Mouse (Mus musculus): ENCODE results near the gene Dapk3. TPM values are rescaled to one million over a fixed set of nuclear protein-coding genes. Genes with fewer than 3 reads are reported as not detected.

Dapk3 gene
- 100 to 1,000 TPM in 1 of 2 experiments, 10 to 100 TPM in 1; 79.0 to 108 TPM for polyA plus RNA-seq (2017; shearing (Covaris generic))

DNA sequence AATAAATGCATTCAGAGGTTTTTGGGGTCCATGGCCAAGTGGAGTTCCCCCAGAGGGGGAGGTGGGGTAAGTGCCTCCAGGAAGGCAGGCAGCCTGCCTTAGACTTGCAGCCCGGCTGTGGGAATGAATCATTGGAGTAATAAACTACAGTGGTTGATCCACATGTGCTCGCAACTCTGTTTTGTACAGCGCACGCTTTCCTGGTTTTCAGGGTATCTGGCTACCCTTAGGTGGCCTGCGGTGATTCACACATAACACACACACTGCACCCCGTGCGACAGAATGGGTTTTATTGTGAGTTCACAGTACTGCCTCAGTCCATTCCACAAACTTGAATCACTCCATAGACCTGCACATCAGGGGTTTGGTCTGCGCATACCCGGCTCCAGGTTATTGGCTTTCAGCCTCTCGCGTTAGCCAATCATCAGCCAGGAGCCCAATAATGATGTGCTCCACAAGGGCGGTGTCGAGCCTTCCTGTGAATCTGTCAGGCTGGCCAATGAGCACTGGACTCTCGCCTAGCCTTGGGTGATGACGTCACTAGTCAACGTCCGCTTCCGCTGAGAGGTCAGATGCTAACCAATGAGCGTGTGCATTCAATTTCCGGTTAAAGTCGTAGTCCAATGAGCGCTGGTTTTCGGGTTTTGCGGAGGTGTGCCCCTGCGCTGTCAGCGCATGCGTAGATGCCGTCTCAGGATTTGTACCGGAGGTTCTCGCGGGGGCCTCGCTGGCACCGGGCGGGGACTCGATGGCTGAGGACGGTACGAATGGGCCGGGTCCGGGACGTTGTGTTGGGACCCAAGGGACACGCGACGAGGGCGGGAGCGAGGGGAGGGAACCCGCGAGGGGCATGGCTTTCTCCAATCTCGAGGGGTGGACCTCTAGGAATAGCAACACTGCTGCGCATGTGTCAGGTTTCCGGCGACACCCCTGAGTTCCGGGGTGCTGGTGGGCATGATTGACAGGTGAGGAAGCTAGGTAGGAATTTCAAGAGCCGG is at the start of gene Dapk3:
Gene Dapk3 (plus strand): TSS at position 670 of the 998 bp plus-strand sequence.

DNA sequence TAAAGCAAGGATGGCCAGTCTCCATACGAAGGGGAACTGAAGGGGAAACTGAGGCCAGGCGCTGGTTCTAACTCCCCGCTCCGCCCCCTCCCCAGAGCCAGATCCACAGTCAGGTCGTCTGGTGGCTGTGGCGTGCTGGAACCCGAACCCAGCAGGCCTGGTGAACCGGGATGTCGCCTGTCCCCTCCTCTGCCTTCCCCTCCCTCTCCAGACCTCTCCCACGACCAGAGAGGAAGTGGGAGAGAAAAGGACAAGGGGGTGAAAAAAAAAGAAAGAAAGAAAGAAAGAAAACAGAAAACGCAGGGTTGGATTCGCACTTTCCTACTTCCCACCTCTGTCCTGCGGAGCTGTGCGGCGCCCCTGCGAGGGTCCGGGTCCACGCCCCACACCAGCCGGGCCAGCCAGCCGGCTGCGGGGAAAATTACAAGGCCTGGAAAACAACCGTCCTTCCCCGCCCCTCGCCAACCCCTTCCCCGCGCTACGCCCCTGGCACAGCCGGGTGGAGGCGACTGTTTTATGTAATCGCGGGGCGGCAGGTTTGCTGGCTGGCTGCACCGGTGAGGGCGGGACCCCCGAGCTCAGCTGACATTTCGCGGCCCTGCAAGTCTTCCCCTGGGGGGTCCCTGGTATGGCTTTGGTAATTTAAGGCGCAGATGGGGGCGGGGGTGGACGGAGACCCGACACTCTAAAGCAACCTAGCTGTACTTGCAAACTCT is 47.7 kb upstream of the Dapk3 start, which contains the start of gene Zbtb7a:
Gene Zbtb7a (plus strand): TSS at position 255 of the 716 bp plus-strand sequence.

DNA sequence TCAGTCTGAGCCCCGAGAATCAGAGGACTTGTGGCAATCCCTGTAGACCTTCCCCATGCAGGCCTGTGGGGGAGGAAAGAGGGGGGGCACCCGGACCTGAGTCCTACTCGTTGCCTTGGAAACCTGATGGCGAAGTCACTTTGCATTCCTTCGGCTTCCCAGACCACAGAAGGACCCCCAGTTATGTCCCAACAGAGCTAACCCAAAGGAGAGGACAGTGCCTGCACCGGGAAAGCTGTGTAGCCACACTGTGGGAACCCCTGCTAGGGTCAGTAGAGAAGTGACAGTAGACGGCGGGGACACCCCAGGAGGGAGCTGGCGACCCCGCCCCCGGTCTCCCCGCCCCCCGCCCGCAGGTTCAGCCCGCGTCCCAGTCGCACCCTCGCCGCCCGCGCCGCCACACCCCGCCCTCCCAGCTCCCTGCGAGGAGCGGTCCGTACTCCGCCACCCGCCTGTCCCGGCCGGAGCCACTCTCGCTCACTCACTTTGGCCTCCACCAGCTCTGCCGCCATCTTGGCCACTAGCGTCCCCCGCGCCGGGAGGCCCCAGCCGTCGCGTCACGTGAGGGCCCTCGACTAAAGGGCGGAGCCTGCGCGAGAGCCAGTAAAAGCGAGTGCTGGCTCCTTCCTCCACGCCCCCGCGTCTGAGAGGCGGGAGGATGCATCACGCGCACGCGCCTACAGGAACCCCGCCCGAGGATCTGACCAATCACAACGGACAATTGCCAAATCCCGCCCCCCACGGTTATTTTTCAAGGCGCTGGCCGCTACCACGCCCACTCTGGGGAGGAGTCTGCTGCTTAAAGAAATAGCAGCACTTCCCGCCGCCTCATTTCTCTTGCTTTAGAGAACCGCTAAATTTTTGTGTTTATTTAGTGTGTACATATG is 15.4 kb upstream of the Dapk3 start, which contains the start of gene Pias4:
Gene Pias4 (minus strand): TSS at position 724 of the 887 bp plus-strand sequence.

DNA sequence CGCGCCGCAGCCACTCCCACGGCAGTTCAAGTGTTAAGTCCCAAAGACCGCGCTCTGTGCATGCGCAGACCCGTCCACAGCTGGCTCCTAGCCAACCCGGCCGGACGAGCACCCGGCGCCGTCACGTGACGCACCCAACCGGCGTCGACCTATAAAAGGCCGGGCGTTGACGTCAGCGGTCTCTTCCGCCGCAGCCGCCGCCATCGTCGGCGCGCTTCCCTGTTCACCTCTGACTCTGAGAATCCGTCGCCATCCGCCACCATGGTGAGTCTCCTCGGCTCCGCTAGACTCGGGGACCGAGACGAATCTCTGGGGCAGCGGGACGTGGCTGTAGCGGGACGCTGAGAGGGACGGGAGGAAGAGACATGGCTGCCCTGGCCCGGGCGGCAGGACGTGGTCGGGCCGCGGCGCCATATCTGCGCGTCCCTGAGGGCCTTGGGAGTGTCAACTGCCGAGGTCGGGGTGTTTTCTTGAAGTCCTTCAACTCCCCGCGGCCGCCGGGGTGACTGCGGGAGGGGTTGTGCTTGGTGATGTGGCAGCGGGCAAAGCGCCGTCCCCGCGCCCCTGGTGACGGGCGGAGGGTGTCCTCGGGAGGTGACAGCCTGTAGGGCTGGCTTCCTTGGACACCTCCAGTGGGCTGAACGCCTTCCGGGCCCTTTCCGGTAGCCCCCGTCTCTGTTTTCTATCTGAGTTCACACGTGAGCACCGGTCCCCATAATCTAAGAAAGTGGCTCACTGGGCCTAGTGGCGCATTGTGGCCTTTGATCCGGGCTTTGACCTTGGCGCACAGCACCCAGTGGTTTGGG is 6.1 kb upstream of the Dapk3 start, which contains the start of gene Eef2:
Gene Eef2 (plus strand): TSS at position 166 of the 806 bp plus-strand sequence.

DNA sequence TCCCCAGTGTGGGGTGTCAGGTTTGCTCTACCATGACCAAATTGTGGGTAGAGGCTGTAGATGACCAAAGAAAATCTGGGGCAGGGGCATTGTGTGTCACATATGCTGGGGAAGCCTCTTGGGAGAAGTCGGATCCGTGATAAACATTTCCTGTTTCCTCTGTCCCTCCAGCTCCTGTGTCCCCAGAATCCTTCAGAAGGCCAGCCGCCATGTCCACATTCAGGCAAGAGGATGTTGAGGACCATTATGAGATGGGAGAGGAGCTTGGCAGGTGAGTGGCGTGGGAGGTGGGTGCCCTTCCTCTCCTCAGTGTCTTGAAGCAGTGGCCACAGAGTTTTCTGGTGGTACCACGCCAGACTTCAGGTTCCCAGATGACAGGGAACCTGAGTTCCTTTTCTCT is 1.0 kb downstream of the Dapk3 start, which contains the start of gene 4930442H23Rik:
Gene 4930442H23Rik (minus strand): TSS at position 45 of the 400 bp plus-strand sequence.

DNA sequence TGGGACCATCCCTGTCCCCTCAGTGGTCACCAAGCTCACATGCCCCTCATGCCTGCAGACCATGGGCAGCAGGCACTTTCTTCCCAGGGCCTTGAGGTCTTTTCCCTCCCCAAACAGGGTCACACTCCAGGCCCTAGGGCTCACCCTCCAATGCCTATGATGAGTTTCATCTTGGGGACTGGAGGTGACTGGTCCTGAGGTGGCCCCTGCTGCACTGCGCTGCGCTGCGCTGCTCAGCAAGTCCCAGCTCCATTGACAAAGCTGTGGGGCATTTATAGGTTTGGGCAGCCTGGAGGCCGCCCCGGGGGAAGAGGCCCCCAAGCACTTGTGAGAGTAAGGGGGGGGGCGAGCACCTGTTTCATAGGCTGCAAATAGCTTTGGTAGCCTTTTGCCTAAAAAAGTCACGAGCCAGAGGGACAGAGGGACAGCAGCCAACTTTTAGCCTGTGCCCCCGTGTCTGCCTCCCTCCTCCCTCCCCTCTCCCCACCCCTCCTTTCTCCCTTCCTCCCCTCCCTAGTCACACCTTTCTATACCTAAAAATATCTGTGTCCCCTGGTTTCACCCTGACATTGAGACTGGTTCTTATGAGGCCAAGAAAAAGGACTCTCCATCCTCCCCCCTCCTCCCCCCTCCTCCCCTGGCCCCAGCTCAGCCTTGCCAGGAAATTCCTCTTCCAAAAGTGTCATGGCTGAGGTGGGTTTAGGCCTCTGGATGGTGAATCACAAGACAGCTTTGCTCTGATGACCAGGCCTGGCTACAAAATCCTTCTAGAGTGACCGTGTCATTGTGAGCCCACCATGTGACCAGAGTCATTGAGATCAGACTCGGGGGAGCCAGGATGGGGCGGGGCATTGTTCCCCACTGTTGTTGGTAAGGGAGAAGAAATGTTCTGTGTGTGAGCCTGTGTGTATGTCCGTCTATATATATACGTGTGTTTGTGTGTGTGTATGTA is 19.3 kb downstream of the Dapk3 start, which contains the start of gene Nmrk2:
Gene Nmrk2 (minus strand): TSS at position 245 of the 952 bp plus-strand sequence.

DNA sequence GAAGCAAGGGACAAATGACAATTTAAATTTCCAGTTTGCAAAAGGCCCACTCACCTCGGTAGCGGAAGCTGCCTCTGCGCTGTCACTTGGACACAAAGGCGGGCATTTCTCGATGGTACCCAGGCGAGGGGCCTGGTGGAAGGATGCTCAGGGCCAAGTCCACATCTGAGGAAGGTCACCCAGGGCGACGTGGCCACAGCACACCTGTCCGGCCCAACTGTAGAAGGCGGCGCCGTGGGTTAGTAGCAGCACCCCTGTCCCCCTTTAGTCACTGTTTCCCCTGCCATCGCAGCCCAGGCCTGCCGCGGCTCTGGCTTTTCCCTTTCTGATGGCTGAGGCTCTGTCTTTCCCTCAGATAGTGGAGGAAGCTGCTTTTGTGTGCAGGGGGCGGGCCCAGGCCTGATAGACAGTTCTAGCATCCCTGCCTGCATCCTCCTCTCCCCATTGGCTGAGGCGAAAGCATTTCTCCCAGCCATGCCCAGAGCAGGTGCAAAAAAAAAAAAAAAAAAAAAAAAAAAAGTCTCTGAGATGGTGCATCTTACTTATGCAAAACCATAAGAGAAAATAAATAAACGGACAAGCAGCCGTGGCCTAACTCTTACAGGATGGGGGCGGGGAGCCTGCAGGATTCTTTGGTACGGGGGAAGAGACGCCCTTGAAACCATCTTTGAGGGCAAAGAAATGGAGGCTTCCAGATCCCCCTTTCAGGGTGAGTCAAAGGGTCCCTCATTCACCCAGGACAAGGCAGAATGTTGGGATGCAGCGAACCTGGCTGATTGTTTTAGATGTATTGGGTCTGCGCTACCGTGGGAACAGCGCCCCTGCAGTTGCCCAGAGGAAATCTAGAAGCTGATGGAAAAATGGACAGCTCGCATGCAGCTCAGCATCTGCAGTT is 47.9 kb downstream of the Dapk3 start, which contains the start of gene Atcay:
Gene Atcay (minus strand): TSS at position 396 of the 895 bp plus-strand sequence.

DNA sequence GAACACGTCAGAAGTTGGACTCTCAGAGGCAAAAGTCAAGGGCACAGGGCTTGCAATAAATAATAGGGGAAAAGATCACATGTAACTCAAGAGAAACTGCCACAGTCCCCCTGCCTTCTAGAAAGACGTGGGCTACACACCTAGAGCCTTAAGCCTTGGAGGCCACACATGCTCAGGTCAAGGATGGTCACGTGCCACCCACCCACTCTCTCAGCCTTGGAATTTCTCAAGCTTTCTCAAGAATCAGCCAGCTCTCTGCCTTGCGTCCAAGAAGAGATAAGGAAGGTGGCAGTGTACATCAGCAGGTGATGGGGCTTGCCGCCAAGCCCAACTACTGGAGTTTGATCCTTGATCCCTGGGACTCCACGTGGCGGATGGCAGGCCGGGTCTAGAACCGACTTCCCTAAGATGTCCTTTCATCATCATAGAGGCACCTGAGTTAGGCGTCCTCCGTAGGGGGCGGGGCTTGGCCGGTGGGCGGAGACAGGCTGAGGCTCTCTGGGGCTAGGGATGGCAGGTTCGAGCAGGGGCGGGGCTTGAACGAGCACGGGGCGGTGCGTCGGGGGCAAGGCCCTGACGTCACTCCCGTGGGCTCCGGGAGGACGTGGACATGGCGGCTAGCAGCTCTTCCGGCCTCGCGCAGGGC is 49.9 kb downstream of the Dapk3 start, which contains the start of gene Zfr2:
Gene Zfr2 (plus strand): TSS at position 576 of the 646 bp plus-strand sequence.

Other genes starting within 250 kb of the Dapk3 start
- under 1 TPM in 1 of 2 experiments, not detected in 1; 0.66 TPM for gene Gng7, start 168.1 kb upstream of the Dapk3 start, polyA plus RNA-seq (2017; shearing (Covaris generic))
- 1 to 10 TPM in 1 of 2 experiments, under 1 TPM in 1; 0.36 to 2.3 TPM for gene Diras1, start 157.3 kb upstream of the Dapk3 start, polyA plus RNA-seq (2017; shearing (Covaris generic))
- 10 to 100 TPM; 13.2 to 17.6 TPM for gene Slc39a3, start 145.6 kb upstream of the Dapk3 start, polyA plus RNA-seq (2017; shearing (Covaris generic))
- 100 to 1,000 TPM; 101 to 111 TPM for gene Sgta, start 122.8 kb upstream of the Dapk3 start, polyA plus RNA-seq (2017; shearing (Covaris generic))
- gene Thop1, start 113.0 kb upstream of the Dapk3 start, polyA plus RNA-seq (2017; shearing (Covaris generic)), result 1 to 10 TPM; 8.4 to 9.8 TPM
- 1 to 10 TPM in 1 of 2 experiments, not detected in 1; 3.7 TPM for gene Creb3l3, start 84.1 kb upstream of the Dapk3 start, polyA plus RNA-seq (2017; shearing (Covaris generic))
- gene Map2k2, start 77.1 kb upstream of the Dapk3 start, polyA plus RNA-seq (2017; shearing (Covaris generic)), result 100 to 1,000 TPM; 173 to 181 TPM
- 10 to 100 TPM; 80.7 to 89.3 TPM for gene Zbtb7a, start 47.8 kb upstream of the Dapk3 start, polyA plus RNA-seq (2017; shearing (Covaris generic))
- 10 to 100 TPM; 47.9 to 52.2 TPM for gene Pias4, start 15.1 kb upstream of the Dapk3 start, polyA plus RNA-seq (2017; shearing (Covaris generic))
- gene Eef2, start 6.4 kb upstream of the Dapk3 start, polyA plus RNA-seq (2017; shearing (Covaris generic)), result 100 to 1,000 TPM; 560 to 709 TPM
- under 1 TPM in 1 of 2 experiments, not detected in 1; 0.19 TPM for gene 4930442H23Rik, start 844 bp downstream of the Dapk3 start, polyA plus RNA-seq (2017; shearing (Covaris generic))
- gene Nmrk2, start 19.0 kb downstream of the Dapk3 start, polyA plus RNA-seq (2017; shearing (Covaris generic)), result 1 to 10 TPM in 1 of 2 experiments, under 1 TPM in 1; 0.34 to 3.1 TPM
- 1 to 10 TPM; 1.6 to 5.6 TPM for gene Atcay, start 47.8 kb downstream of the Dapk3 start, polyA plus RNA-seq (2017; shearing (Covaris generic))
- 1 to 10 TPM; 7.6 TPM for gene Zfr2, start 50.1 kb downstream of the Dapk3 start, polyA plus RNA-seq (2017; shearing (Covaris generic))
- 100 to 1,000 TPM in 1 of 2 experiments, 10 to 100 TPM in 1; 57.1 to 143 TPM for gene Matk, start 69.9 kb downstream of the Dapk3 start, polyA plus RNA-seq (2017; shearing (Covaris generic))
- gene Mrpl54, start 83.9 kb downstream of the Dapk3 start, polyA plus RNA-seq (2017; shearing (Covaris generic)), result 10 to 100 TPM; 81.0 to 96.1 TPM
- 10 to 100 TPM; 42.7 to 44.7 TPM for gene Apba3, start 84.0 kb downstream of the Dapk3 start, polyA plus RNA-seq (2017; shearing (Covaris generic))
- gene Tjp3, start 108.6 kb downstream of the Dapk3 start, polyA plus RNA-seq (2017; shearing (Covaris generic)), result 10 to 100 TPM; 19.3 to 24.9 TPM
- 10 to 100 TPM; 83.6 to 95.1 TPM for gene Pip5k1c, start 110.0 kb downstream of the Dapk3 start, polyA plus RNA-seq (2017; shearing (Covaris generic))
- 10 to 100 TPM; 61.4 to 82.7 TPM for gene Cactin, start 138.1 kb downstream of the Dapk3 start, polyA plus RNA-seq (2017; shearing (Covaris generic))
- gene Tbxa2r, start 145.7 kb downstream of the Dapk3 start, polyA plus RNA-seq (2017; shearing (Covaris generic)), result 10 to 100 TPM; 63.1 to 66.4 TPM
- gene Gipc3, start 160.3 kb downstream of the Dapk3 start, polyA plus RNA-seq (2017; shearing (Covaris generic)), result under 1 TPM in 1 of 2 experiments, not detected in 1; 0.49 TPM
- 10 to 100 TPM; 35.3 to 47.8 TPM for gene Hmg20b, start 167.5 kb downstream of the Dapk3 start, polyA plus RNA-seq (2017; shearing (Covaris generic))
- gene Mfsd12, start 174.5 kb downstream of the Dapk3 start, polyA plus RNA-seq (2017; shearing (Covaris generic)), result 1 to 10 TPM; 4.9 to 7.1 TPM
- gene 4930404N11Rik, start 182.8 kb downstream of the Dapk3 start, polyA plus RNA-seq (2017; shearing (Covaris generic)), result 1 to 10 TPM; 1.7 to 4.3 TPM
- 10 to 100 TPM; 62.2 to 65.0 TPM for gene Fzr1, start 195.5 kb downstream of the Dapk3 start, polyA plus RNA-seq (2017; shearing (Covaris generic))
- 10 to 100 TPM; 30.8 to 32.1 TPM for gene Dohh, start 201.4 kb downstream of the Dapk3 start, polyA plus RNA-seq (2017; shearing (Covaris generic))
- gene Gm48551, start 201.5 kb downstream of the Dapk3 start, polyA plus RNA-seq (2017; shearing (Covaris generic)), result 1 to 10 TPM; 2.6 to 5.0 TPM
- 1 to 10 TPM in 1 of 2 experiments, under 1 TPM in 1; 0.57 to 1.1 TPM for gene Gm48552, start 206.0 kb downstream of the Dapk3 start, polyA plus RNA-seq (2017; shearing (Covaris generic))
- gene Smim24, start 210.0 kb downstream of the Dapk3 start, polyA plus RNA-seq (2017; shearing (Covaris generic)), result 1 to 10 TPM in 1 of 2 experiments, not detected in 1; 5.5 TPM

Measured in inflammation-experienced regulatory T-cells (primary cell).